Mouse (Mus musculus): ENCODE measurements around the gene Abcc9. TPM values are rescaled to one million over a fixed set of nuclear protein-coding genes. Genes with fewer than 3 reads are reported as not detected.

Abcc9 gene
- polyA plus RNA-seq, 1 experiment from 2014 or later = 1.9 TPM

DNA sequence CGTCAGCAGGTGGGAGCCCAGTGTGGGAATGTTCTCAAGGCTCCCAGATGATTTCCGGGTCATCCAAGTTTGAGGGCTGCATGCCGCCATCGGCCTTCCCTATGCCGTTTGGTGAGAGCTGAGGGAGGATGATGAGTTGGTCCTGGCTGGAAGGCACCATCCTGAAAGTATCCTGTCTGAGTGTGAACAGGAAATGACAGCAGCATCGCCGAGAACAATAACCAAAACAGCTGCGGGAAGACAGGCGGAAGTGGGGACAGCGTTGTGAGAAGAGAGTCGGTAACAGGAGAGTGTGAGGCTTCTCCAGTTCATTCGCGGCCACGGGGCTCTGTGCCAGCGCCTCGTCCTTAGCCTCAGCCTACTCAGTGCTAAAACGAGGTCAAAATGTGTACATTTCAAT is 163.6 kb downstream of the Abcc9 start:
- Histone ChIP-seq H3K9ac (no peak overlapping the region), H3K9me3 (no peaks in the 10 kb centered on the region), H3K36me3 (replicated peaks) (no peaks in the 10 kb centered on the region), H3K4me3 (replicated peaks) (no peak overlapping the region), H3K27ac (no peak overlapping the region), H3K4me2 (no peak overlapping the region), H3K27me3 (no peaks in the 10 kb centered on the region), H3K4me1 (no peaks in the 10 kb centered on the region)
- no peak for ATAC-seq (ENCODE audit: low FRiP score)
- 92% methylated on average over 17 of the region's 17 CpGs for WGBS

Other genes starting within 250 kb of the Abcc9 start
- not detected in 2 replicates for gene Gys2, start 229.2 kb downstream of the Abcc9 start, polyA plus RNA-seq (2016; fragmentation: Nextera tagmentation; extraction: Ambion mirVana)
- gene Ldhb, start 194.4 kb downstream of the Abcc9 start, polyA plus RNA-seq (2016; fragmentation: Nextera tagmentation; extraction: Ambion mirVana) = 422 and 446 TPM in 2 replicates
- 4.9 and 5.5 TPM in 2 replicates for gene Kcnj8, start 130.7 kb downstream of the Abcc9 start, polyA plus RNA-seq (2016; fragmentation: Nextera tagmentation; extraction: Ambion mirVana)
- gene Cmas, start 54.4 kb upstream of the Abcc9 start, polyA plus RNA-seq (2016; fragmentation: Nextera tagmentation; extraction: Ambion mirVana) = 117 and 119 TPM in 2 replicates
- gene Sult6b2, start 102.2 kb upstream of the Abcc9 start, polyA plus RNA-seq (2016; fragmentation: Nextera tagmentation; extraction: Ambion mirVana) = 0.09 and 0.17 TPM in 2 replicates